Mouse (Mus musculus) embryonic fibroblast, embryonic 13.5 days (primary cell): Measurements from ENCODE around the gene Mgat3. TPM values are rescaled to one million over a fixed set of nuclear protein-coding genes. Genes with fewer than 3 reads are reported as not detected.

Experiments
- H3K27ac ChIP-seq: 2 replicates; pipeline ENCODE4 v1.5.1; 2012; ENCODE audit warnings: low read length, control low read depth, inconsistent platforms; ENCODE audit not compliant: insufficient read depth
- H3K4me1 ChIP-seq: 2 replicates; pipeline ENCODE4 v1.6.1; 2011; ENCODE audit warnings: low read length; ENCODE audit not compliant: control insufficient read depth, insufficient read depth
- H3K4me3 ChIP-seq: 2 replicates; pipeline ENCODE4 v1.5.1; 2011; ENCODE audit warnings: mild to moderate bottlenecking, control low read depth, low read length; ENCODE audit not compliant: insufficient read depth
- CTCF ChIP-seq: IDR thresholded peaks from 2 replicates; pipeline ENCODE4 v1.5.1; 2011; ENCODE audit warnings: mild to moderate bottlenecking, control low read depth, low read length, moderate library complexity, borderline replicate concordance; ENCODE audit not compliant: insufficient read depth
- POLR2A ChIP-seq: IDR thresholded peaks from 2 replicates; pipeline ENCODE4 v1.6.1; 2011; ENCODE audit warnings: low read depth, mild to moderate bottlenecking, control low read depth, low read length, moderate library complexity
- polyA plus RNA-seq: library from polyadenylated mRNA; stranded (reverse); fragments of >200 nt; gene quantifications from 2 replicates; pipeline ENCODE4 v1.2.4, GENCODE M21; 2011; ENCODE audit warnings: low read depth; ENCODE audit not compliant: missing spikeins, insufficient read length

Gene Mgat3
- polyA plus RNA-seq, 1 experiment: 12.4 TPM

DNA sequence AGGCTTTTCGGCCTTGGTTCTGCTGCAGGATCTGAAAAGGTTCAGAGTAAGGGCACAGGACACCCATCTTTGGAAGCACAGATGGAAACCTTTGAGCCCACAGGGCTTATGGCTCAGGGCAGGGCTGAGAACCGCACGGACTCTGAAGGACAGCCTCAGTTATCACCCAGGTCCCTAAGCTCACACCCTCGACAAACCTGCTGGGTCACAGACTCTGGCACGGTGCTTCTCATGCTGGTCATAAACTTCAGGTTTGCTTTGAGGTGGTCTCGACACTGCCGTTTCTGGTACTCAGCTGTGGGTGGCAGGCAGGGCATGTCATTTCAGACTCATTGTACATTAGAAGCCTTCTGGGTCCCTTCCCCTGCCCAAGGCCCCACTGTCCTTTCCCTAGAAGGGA lies 87.6 kb downstream of the Mgat3 start:
- Histone ChIP-seq H3K4me3 (no peak overlapping the region), H3K27ac (no peak overlapping the region), H3K4me1 (peaks cover 3% of the 10 kb centered on the region; the same call in 1 of the 2 replicates)
- TF ChIP-seq POLR2A (no peak), CTCF (no peak)

DNA sequence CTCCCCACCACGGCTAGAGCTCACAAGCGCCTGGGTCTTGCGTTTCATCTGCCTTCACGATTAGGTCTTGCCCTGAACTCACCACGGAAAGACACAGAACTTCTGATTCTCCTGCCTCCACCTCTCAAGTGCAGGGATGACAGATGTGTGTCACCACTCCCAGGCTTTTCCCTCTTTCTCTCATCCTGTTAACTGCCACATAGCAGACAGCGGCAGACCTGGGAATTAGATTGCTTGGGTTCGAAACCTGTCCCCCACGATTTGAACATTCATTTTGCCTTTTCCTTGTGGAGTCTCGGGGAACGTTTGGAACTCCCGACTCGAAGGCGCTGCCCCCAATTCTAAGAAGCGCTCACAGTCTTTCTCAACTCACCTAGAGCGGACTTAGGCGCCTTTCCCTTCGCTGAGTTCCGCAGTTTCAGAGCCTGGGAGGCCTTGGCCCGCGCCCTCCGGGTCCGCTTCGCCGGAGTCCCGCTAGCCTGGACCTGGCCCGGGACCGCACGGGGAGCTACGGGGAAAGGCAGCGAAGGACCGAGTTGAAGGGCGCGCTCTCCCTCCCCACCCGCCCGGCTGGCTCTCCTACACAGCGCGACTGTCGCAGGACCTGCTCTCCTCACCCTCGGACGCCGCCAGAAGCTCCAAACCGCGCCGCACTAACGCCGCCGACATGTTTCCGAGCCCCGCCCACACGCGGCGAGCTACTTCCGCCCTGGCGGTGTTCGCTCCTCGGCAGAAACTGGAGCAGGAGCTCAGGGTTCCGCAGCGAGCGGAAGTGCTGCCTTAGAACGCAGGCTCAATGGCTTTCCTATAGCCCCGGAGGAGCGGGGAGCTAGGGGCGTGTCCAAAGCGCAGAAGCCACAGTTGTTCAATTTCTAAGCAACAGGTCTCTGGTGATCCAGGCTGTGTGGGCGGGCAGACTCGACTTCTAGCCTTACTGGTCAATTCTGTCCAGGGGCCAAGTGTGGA lies 90.4 kb downstream of the Mgat3 start, which contains the start of gene Rps19bp1:
TSS of gene Rps19bp1 (minus strand) at position 706 of the 966 bp plus-strand sequence.
- TF ChIP-seq CTCF: no peak
- TF ChIP-seq POLR2A: peak; percentile 85
- H3K27ac ChIP-seq: no peak within 1 kb of the TSS
- no peaks in the 10 kb centered on the region; the same call in 1 of the 2 replicates for H3K4me1 ChIP-seq
- peak within 1 kb of the TSS; percentile 78 for H3K4me3 ChIP-seq

Other genes starting within 250 kb of the Mgat3 start
- 0.90 and 1.4 TPM in 2 replicates for gene Cbx7, start 202.6 kb upstream of the Mgat3 start, polyA plus RNA-seq
- gene Pdgfb, start 158.7 kb upstream of the Mgat3 start, polyA plus RNA-seq: 0.70 and 1.0 TPM in 2 replicates
- gene Syngr1, start 82.4 kb upstream of the Mgat3 start, polyA plus RNA-seq: 0.95 and 1.1 TPM in 2 replicates
- 1,636 and 1,653 TPM in 2 replicates for gene Rpl3, start 81.9 kb upstream of the Mgat3 start, polyA plus RNA-seq
- gene Tab1, start 40.6 kb upstream of the Mgat3 start, polyA plus RNA-seq: 11.0 and 12.2 TPM in 2 replicates
- gene Mief1, start 60.3 kb downstream of the Mgat3 start, polyA plus RNA-seq: 22.7 and 22.8 TPM in 2 replicates
- not detected in 2 replicates for gene AC140267.1, start 62.1 kb downstream of the Mgat3 start, polyA plus RNA-seq
- gene Atf4, start 81.5 kb downstream of the Mgat3 start, polyA plus RNA-seq: 364 and 499 TPM in 2 replicates
- gene Rps19bp1, start 90.6 kb downstream of the Mgat3 start, polyA plus RNA-seq: 20.1 and 25.9 TPM in 2 replicates
- 0.38 and 0.86 TPM in 2 replicates for gene Cacna1i, start 113.5 kb downstream of the Mgat3 start, polyA plus RNA-seq